Mouse (Mus musculus): ENCODE measurements at regions not wholly inside any gene's neighbourhood (a gene's known extent, or its start where the extent isn't known, plus 50 kb on each side); places are given as distances from the start of the nearest gene placed in this dataset.
A peak's percentile ranks its signal among the peaks of the same experiment; 100 is the strongest.

DNA sequence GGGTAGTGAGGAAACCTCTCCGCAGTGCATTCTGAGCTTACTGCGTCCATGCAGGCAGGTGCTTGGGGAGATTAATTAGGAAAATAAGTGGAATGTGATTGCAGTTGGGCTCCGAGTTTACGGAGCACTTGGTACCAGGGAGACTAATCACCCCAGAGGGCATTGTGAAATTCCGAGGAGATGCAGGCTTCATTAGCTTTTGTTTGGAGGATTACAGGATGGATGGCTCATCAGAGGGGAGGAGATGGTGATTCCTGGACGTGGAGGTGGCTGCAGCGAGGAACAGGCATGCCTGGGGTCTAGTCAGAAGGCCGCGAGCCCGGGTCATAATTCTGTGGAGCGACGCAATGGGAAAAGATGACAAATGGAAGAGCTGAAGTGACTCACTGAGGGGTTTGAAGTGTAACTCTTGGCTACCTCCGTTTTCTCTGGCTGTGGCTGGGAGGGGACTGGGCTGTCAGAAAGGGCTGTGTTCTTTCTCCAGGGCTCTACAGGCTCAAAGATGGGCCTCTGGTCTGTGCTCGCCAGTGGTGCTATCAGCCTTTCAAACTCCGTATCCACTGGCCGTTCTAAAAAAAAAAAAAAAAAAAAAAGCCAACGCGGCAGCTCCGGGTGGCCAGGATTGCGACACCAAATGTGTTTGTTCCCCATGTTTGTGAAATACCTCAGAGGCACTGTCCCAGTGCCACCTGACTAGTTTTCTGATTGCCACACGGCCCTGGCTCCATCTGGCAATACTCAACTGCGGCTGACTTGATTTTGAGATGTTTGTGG lies 232.4 kb downstream of the 4933412E24Rik start:
- H3K4me3 ChIP-seq (replicated peaks) = no peak overlapping the region
- H3K4me1 ChIP-seq = peaks cover 16% of the 10 kb centered on the region
- H3K36me3 ChIP-seq = no peaks in the 10 kb centered on the region
- ATAC-seq (ENCODE audit: insufficient number of reproducible peaks, low FRiP score, low TSS enrichment, low read depth) = no peak
- H3K4me2 ChIP-seq (replicated peaks) = peak overlapping the region; percentile 32; the same call in 1 of the 2 replicates
- no peaks in the 10 kb centered on the region for H3K27me3 ChIP-seq
- WGBS = 9% methylated on average over 22 of the region's 22 CpGs
- H3K9me3 ChIP-seq (replicated peaks) = no peaks in the 10 kb centered on the region
- H3K27ac ChIP-seq (replicated peaks) = no peak overlapping the region
- H3K9ac ChIP-seq = no peak overlapping the region

DNA sequence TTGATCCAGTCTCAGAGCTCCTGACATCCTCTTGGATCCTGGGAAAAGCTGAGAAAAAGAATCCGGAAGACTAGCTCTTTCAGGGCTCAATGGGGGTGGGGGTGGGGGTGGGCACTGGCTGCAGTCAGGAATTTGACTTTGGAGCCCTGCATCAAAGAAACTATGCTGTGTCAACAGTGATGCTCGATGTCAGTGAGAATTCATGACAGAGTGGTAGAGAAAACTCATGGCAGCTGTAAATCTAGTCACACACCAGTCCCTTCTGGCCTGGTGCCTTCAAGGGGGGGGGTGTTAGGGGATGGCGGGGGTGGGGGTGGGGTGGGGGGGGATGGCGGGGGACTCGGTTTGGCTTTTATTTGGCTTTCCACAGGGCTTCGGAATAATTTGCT lies 233.0 kb downstream of the 4933412E24Rik start:
- no peak for ATAC-seq (ENCODE audit: insufficient number of reproducible peaks, low FRiP score, low TSS enrichment, low read depth)
- H3K9me3 ChIP-seq (replicated peaks) = no peaks in the 10 kb centered on the region
- peak overlapping the region; percentile 32; the same call in 1 of the 2 replicates for H3K4me2 ChIP-seq (replicated peaks)
- 1% methylated on average over 6 of the region's 6 CpGs for WGBS
- H3K27ac ChIP-seq (replicated peaks) = no peak overlapping the region
- no peak overlapping the region for H3K4me3 ChIP-seq (replicated peaks)
- peaks cover 16% of the 10 kb centered on the region for H3K4me1 ChIP-seq
- no peaks in the 10 kb centered on the region for H3K36me3 ChIP-seq
- H3K9ac ChIP-seq = no peak overlapping the region
- no peaks in the 10 kb centered on the region for H3K27me3 ChIP-seq

DNA sequence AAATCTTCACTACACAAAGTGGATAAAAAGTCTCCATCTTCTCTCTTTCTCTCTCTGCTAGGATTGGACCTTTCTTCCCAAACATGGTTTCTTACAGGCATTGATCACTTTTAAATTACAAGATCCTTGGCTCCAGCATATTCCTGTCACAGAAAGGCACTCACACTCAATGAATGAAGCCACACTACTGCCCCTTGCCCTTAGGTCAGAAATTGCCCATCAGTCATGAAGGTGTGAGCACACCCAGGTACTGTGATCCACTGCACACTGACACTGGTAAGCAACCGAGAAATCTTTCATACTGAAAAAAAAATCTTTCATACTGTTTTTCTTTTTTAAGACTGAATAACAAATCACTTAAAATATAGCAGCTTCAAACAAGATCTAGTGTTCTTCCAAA lies 235.9 kb downstream of the 4933412E24Rik start:
- no peak overlapping the region for H3K4me3 ChIP-seq (replicated peaks)
- 74% methylated on average over 1 of the region's 1 CpGs for WGBS
- no peak overlapping the region for H3K27ac ChIP-seq (replicated peaks)
- H3K9ac ChIP-seq = no peak overlapping the region
- no peak for ATAC-seq (ENCODE audit: insufficient number of reproducible peaks, low FRiP score, low TSS enrichment, low read depth)
- H3K4me1 ChIP-seq = peaks cover 18% of the 10 kb centered on the region
- no peak overlapping the region for H3K4me2 ChIP-seq (replicated peaks)
- no peaks in the 10 kb centered on the region for H3K9me3 ChIP-seq (replicated peaks)
- no peaks in the 10 kb centered on the region for H3K36me3 ChIP-seq
- H3K27me3 ChIP-seq = no peaks in the 10 kb centered on the region

DNA sequence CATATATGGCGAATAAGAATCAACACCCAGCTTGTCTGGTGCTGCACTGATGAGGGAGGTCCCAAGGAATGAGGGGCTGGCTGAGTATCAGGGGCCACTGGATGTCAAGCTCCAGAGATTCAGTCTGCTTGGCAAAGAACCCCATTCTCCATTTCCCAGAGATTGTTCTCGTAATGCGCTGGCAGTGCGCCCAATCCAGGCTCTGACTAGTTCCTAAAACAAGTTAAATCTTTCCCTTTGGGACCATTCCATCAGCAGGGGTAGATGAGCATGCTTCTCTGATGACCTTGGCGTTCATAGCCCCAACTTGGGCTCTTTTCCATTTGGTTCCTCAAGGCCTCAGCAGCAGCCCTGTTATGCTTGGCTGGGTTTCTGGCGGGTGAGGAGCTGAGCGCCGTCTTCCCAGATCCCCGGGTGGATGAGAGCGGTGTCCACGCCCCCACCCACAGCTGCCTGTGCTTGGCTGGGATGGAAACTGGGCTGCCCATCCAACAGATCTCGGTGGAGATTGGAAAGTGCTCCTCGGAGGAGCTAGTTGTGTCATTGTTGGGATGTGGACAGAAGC lies 239.0 kb downstream of the 4933412E24Rik start:
- H3K36me3 ChIP-seq = no peaks in the 10 kb centered on the region
- no peak overlapping the region for H3K27ac ChIP-seq (replicated peaks)
- H3K9me3 ChIP-seq (replicated peaks) = no peaks in the 10 kb centered on the region
- H3K4me3 ChIP-seq (replicated peaks) = no peak overlapping the region
- 62% methylated on average over 13 of the region's 13 CpGs for WGBS
- H3K4me2 ChIP-seq (replicated peaks) = no peak overlapping the region
- H3K4me1 ChIP-seq = peaks cover 6% of the 10 kb centered on the region; the same call in 1 of the 2 replicates
- no peak overlapping the region for H3K9ac ChIP-seq
- ATAC-seq (ENCODE audit: insufficient number of reproducible peaks, low FRiP score, low TSS enrichment, low read depth) = peak; percentile 70
- H3K27me3 ChIP-seq = no peaks in the 10 kb centered on the region

DNA sequence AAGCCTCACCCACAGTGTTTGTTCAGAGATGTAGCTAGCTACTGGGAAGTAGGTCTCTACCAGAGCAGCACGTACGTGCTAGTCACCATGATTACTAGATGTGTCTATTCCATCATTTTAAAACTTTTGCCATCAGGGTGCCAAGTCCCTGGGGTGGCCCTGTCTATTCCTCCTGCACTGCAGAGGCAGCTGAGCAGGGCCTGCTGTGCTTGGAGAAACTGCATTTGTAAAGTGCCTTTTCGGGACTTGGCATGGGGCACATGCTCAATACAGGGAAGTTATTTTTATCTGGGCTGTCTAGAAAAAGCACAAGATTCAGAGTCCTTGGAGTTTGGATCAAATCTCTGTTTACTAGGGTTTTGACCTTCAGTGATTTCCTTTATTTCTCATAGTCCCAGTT lies 240.6 kb downstream of the 4933412E24Rik start:
- Histone ChIP-seq H3K9me3 (replicated peaks) (0 out of 2 replicates have a peak, but pooled peaks cover 8% of the 10 kb centered on the region), H3K27me3 (no peaks in the 10 kb centered on the region), H3K4me3 (replicated peaks) (no peak overlapping the region), H3K9ac (no peak overlapping the region), H3K27ac (replicated peaks) (no peak overlapping the region), H3K4me1 (peaks cover 6% of the 10 kb centered on the region; the same call in 1 of the 2 replicates), H3K36me3 (no peaks in the 10 kb centered on the region), H3K4me2 (replicated peaks) (no peak overlapping the region)
- no peak for ATAC-seq (ENCODE audit: insufficient number of reproducible peaks, low FRiP score, low TSS enrichment, low read depth)
- 74% methylated on average over 3 of the region's 3 CpGs for WGBS

DNA sequence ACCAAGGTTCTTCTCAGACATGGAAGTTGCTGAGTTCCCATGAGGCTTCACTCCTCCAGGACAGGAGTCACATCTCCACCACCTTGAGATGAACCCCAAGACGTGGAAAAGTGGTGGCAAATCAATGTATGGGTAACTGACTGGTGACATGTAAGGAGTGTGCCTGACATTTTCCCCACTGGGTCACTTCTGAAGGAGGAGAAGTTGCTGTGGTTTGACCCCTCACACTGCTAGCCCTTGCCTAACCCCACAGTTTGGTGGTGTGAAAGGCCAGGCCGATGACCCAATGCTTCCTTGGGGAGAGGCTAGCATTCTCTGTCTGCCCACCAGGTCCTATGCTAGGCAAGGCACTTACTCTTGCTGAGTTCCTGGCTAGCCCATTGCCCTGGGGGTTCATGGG lies 242.4 kb downstream of the 4933412E24Rik start:
- Histone ChIP-seq H3K4me1 (peaks cover 6% of the 10 kb centered on the region; the same call in 1 of the 2 replicates), H3K27me3 (no peaks in the 10 kb centered on the region), H3K4me3 (replicated peaks) (no peak overlapping the region), H3K9ac (no peak overlapping the region), H3K27ac (replicated peaks) (no peak overlapping the region), H3K4me2 (replicated peaks) (no peak overlapping the region), H3K36me3 (no peaks in the 10 kb centered on the region), H3K9me3 (replicated peaks) (0 out of 2 replicates have a peak, but pooled peaks cover 10% of the 10 kb centered on the region)
- WGBS = 73% methylated on average over 2 of the region's 2 CpGs
- ATAC-seq (ENCODE audit: insufficient number of reproducible peaks, low FRiP score, low TSS enrichment, low read depth) = no peak

DNA sequence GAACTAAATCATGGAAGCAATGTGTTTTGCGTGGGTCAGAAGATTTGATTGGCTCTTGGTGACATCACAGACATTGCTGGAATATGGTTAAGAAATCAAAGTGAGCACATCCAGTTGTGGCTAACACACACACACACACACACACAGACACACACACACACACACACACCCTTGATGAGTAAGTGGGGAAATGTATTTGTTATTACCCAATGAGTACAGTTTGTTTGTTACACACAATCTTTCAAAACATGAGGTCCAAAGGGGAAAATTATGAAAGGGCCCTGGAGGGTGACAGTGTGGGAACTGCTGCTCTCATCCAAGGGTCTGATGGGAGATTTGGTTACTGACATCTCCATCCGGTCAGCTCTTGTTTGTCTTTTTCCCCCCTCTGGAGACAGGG lies 243.8 kb downstream of the 4933412E24Rik start:
- Histone ChIP-seq H3K9ac (no peak overlapping the region), H3K36me3 (no peaks in the 10 kb centered on the region), H3K4me3 (replicated peaks) (no peak overlapping the region), H3K4me1 (peaks cover 6% of the 10 kb centered on the region; the same call in 1 of the 2 replicates), H3K4me2 (replicated peaks) (no peak overlapping the region), H3K9me3 (replicated peaks) (0 out of 2 replicates have a peak, but pooled peaks cover 10% of the 10 kb centered on the region), H3K27ac (replicated peaks) (no peak overlapping the region), H3K27me3 (no peaks in the 10 kb centered on the region)
- WGBS = 87% methylated on average over 2 of the region's 2 CpGs
- no peak for ATAC-seq (ENCODE audit: insufficient number of reproducible peaks, low FRiP score, low TSS enrichment, low read depth)

DNA sequence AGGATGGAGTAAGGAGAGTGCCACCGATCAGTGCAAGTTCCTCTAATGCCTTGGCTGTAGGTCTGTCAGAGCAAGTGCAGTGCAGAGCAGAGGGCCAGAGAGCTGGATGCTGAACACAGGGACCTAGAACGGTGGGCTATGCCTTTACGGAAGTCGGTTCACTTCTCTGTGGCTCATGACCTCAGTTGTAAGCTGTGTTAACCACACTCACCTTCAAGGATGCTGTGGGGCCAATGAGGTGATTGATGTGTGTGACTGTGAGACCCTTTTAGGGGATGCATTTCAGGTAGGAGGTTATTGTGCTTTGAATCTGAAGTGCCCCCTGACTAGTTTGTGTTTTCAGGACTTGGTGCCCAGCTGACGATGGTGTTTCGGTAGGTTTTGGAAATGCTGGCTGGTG lies 254.4 kb downstream of the 4933412E24Rik start:
- Histone ChIP-seq H3K4me2 (replicated peaks) (no peak overlapping the region), H3K4me1 (peaks cover 7% of the 10 kb centered on the region; the same call in 1 of the 2 replicates), H3K4me3 (replicated peaks) (no peak overlapping the region), H3K9ac (no peak overlapping the region), H3K27me3 (no peaks in the 10 kb centered on the region), H3K27ac (replicated peaks) (no peak overlapping the region), H3K36me3 (no peaks in the 10 kb centered on the region), H3K9me3 (replicated peaks) (no peaks in the 10 kb centered on the region)
- no peak for ATAC-seq (ENCODE audit: insufficient number of reproducible peaks, low FRiP score, low TSS enrichment, low read depth)
- 93% methylated on average over 6 of the region's 6 CpGs for WGBS

DNA sequence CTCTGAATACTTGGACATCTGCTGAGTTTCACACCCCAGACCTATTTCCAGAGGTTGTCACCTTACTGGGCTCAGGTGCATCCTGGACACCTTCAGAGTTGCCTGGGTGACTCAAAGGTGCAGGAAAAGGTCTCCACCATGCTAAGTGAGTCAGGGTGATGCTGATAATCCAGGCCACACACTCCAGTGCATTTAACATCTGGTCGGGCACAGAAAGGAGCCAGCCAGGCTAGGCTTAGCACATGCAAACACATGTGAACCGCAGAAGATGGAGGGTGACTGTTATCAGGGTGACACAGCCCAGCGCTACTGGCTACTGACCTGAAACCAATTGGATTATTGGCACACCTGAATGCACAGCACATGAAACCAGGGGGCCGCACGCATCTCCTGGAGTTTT lies 255.9 kb downstream of the 4933412E24Rik start:
- ATAC-seq (ENCODE audit: insufficient number of reproducible peaks, low FRiP score, low TSS enrichment, low read depth) = no peak
- no peak overlapping the region for H3K9ac ChIP-seq
- H3K4me2 ChIP-seq (replicated peaks) = no peak overlapping the region
- no peaks in the 10 kb centered on the region for H3K9me3 ChIP-seq (replicated peaks)
- H3K36me3 ChIP-seq = no peaks in the 10 kb centered on the region
- H3K4me1 ChIP-seq = peaks cover 7% of the 10 kb centered on the region; the same call in 1 of the 2 replicates
- WGBS = 89% methylated on average over 5 of the region's 5 CpGs
- H3K27ac ChIP-seq (replicated peaks) = no peak overlapping the region
- H3K4me3 ChIP-seq (replicated peaks) = no peak overlapping the region
- no peaks in the 10 kb centered on the region for H3K27me3 ChIP-seq

DNA sequence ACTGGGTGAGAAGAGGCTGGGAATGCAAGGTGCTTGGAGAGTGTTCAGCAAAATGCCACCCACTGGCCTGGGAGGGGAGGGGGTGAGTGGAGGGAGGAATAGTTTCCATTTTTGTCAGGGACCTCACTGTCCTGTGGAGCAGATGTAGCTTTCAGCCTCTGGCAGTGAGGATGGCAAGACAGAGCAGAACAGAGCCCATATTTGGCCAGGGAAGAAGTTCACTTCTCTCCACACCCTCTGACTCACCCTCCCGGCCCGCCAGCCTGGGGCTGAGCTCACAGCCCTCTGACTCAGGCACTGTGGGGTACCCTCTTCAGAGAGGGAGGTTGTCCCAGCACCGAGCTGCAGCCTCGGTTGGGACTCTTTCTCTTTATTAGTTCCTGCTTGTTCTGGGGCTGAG lies 256.8 kb downstream of the 4933412E24Rik start:
- peak; percentile 86; the same call in 1 of the 2 replicates for ATAC-seq (ENCODE audit: insufficient number of reproducible peaks, low FRiP score, low TSS enrichment, low read depth)
- peak overlapping the region; percentile 58 for H3K27ac ChIP-seq (replicated peaks)
- 21% methylated on average over 4 of the region's 4 CpGs for WGBS

DNA sequence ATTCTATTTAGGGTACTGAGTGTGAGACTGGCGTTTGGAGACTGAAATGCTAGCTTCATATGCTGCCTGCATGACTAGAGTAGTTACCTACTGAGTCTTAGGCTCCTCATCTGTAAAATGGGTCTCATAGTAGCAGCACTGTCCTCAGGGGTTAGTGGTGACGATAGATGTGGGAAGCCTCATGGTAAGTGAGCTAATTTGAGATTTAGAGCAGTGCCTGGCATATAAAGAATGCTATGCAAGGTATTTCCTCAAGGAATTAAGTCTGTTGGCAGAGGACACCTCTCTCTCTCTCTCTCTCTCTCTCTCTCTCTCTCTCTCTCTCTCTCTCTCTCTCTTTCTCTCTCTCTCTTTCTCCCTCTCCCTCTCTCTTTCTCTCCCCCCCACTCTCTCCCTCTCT lies 257.4 kb downstream of the 4933412E24Rik start:
- ATAC-seq (ENCODE audit: insufficient number of reproducible peaks, low FRiP score, low TSS enrichment, low read depth) = no peak
- Histone ChIP-seq H3K4me1 (peaks cover 7% of the 10 kb centered on the region; the same call in 1 of the 2 replicates), H3K9ac (no peak overlapping the region), H3K9me3 (replicated peaks) (no peaks in the 10 kb centered on the region), H3K4me3 (replicated peaks) (no peak overlapping the region), H3K27me3 (no peaks in the 10 kb centered on the region), H3K27ac (replicated peaks) (no peak overlapping the region), H3K4me2 (replicated peaks) (no peak overlapping the region), H3K36me3 (no peaks in the 10 kb centered on the region)
- 57% methylated on average over 2 of the region's 2 CpGs for WGBS

More for the DNA sequence above, 256.8 kb downstream of the 4933412E24Rik start:
- H3K4me3 ChIP-seq (replicated peaks) = no peak overlapping the region
- H3K36me3 ChIP-seq = no peaks in the 10 kb centered on the region
- H3K4me2 ChIP-seq (replicated peaks) = no peak overlapping the region
- H3K27me3 ChIP-seq = no peaks in the 10 kb centered on the region
- no peaks in the 10 kb centered on the region for H3K9me3 ChIP-seq (replicated peaks)
- peaks cover 7% of the 10 kb centered on the region; the same call in 1 of the 2 replicates for H3K4me1 ChIP-seq
- H3K9ac ChIP-seq = no peak overlapping the region
